Mouse (Mus musculus) pancreas, adult 10 weeks (tissue): ENCODE measurements around the gene Cdc42. TPM values are rescaled to one million over a fixed set of nuclear protein-coding genes. Genes with fewer than 3 reads are reported as not detected.

ENCODE experiments used
- polyA plus RNA-seq: library from polyadenylated mRNA; stranded (reverse); fragments of 350-450 nt; fragmentation: Illumina TruSeq; extraction: RNeasy Lipid Tissue Mini Kit (QIAGEN cat#74804); gene quantifications from one replicate; pipeline ENCODE4 v1.2.3, GENCODE M21; 2015; ENCODE audit warnings: low read depth, low replicate concordance; ENCODE audit not compliant: insufficient read depth

Gene Cdc42
- 58.1 TPM for polyA plus RNA-seq

DNA sequence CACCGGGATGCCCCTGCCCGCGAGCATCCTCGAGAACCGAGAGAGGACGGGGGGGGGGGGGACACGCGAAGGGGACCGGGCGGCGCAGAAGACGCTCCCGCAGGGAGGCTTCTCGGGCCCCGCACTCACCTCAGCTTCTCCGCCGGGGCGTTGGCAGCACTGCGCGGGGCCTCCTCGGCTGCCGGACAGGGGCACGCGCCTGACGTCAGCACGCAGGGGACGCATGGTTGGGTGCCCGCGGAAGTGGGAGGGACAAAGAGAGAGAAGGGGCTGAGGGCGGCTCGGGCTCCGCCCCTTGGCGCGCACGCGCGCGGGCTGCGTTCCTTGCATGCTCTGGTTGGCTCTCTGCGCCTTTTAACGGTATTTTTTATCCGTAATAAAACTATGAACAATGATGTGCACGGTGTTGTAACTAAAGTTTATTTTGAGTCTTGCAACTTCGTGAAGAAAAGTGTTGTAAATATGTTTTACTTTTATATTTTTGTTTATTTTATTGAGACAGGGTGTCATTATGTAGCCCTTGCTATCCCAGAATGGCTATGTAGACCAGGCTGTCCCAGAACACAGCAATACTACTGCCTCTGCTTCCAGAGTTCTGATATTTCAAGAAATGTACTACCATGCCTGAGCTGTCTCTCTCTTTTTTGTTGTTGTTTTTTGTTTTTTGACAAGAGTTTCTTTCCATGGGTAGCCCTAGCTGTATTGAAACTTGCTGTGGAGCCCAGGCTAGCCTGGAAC lies at the start of gene Cdc42:
Gene Cdc42, minus strand, starts transcription at position 204 of the 738 bp plus-strand sequence.

DNA sequence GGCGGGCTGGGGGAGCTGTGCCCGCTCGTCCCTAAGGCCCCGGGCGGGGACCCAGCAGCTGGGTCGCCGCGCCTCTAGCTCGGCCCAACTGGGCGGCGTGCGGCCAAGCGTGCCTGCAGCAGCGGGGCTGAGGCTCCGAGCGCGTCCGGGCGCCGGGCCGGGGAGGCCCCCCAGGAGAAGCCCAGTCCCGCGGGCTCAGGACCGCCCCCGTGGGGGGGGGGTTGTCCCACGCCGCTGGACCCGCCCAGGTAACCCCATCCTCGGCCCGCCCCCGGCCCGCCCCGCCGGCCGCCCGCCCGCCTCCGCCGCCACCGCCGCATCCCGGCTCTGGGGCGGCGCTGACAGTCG lies 80.4 kb downstream of the Cdc42 start, which contains the start of gene Wnt4:
Gene Wnt4, plus strand, starts transcription at position 324 of the 348 bp plus-strand sequence.

Other genes with a start within 250 kb of the Cdc42 start
- 6.8 TPM for gene Wnt4, start 80.2 kb downstream of the Cdc42 start, polyA plus RNA-seq
- 22.1 TPM for gene Cela3a, start 52.1 kb upstream of the Cdc42 start, polyA plus RNA-seq
- 23,927 TPM for gene Cela3b, start 72.8 kb upstream of the Cdc42 start, polyA plus RNA-seq
- gene 1700013G24Rik, start 95.6 kb upstream of the Cdc42 start, polyA plus RNA-seq = not detected
- 60.2 TPM for gene Hspg2, start 111.0 kb upstream of the Cdc42 start, polyA plus RNA-seq
- gene Ldlrad2, start 216.8 kb upstream of the Cdc42 start, polyA plus RNA-seq = not detected
- 52.4 TPM for gene Usp48, start 236.0 kb upstream of the Cdc42 start, polyA plus RNA-seq